Mouse (Mus musculus) small intestine, adult 2 months (tissue): Measurements from ENCODE around the gene Mmp1b. TPM values are rescaled to one million over a fixed set of nuclear protein-coding genes. Genes with fewer than 3 reads are reported as not detected.

Experiments
- H3K27ac ChIP-seq: fragments of 200-500 bp; 2 replicates; pipeline ENCODE4 v1.5.1; 2012; ENCODE audit warnings: low read depth, low read length, control low read depth, inconsistent platforms; ENCODE audit not compliant: insufficient read depth
- H3K27me3 ChIP-seq: fragments of 200-500 bp; 2 replicates; pipeline ENCODE4 v1.6.1; 2012; ENCODE audit warnings: mild to moderate bottlenecking, moderate library complexity, low read length, inconsistent platforms; ENCODE audit not compliant: control insufficient read depth, insufficient read depth
- H3K36me3 ChIP-seq: fragments of 200-500 bp; 2 replicates; pipeline ENCODE4 v1.6.1; 2012; ENCODE audit warnings: mild to moderate bottlenecking, low read length, control low read depth, inconsistent platforms; ENCODE audit not compliant: control insufficient read depth, insufficient read depth
- H3K4me1 ChIP-seq: fragments of 200-500 bp; 2 replicates; pipeline ENCODE4 v1.6.1; 2012; ENCODE audit warnings: low read length, inconsistent platforms, mixed read lengths; ENCODE audit not compliant: control insufficient read depth, insufficient read depth, insufficient read length
- H3K4me3 ChIP-seq: fragments of 200-500 bp; 2 replicates; pipeline ENCODE4 v1.5.1; 2012; ENCODE audit warnings: low read depth, mild to moderate bottlenecking, control low read depth, inconsistent platforms, low read length, moderate library complexity
- CTCF ChIP-seq: fragments of 200-500 bp; IDR thresholded peaks from 2 replicates; pipeline ENCODE4 v1.5.1; 2012; ENCODE audit warnings: low read depth, mild to moderate bottlenecking, control low read depth, inconsistent platforms, low read length, moderate library complexity, mixed read lengths; ENCODE audit not compliant: insufficient replicate concordance, insufficient read length; ENCODE audit errors: extremely low read depth
- POLR2A ChIP-seq: fragments of 200-500 bp; IDR thresholded peaks from 2 replicates; pipeline ENCODE4 v1.6.1; 2012; ENCODE audit warnings: low read depth, mild to moderate bottlenecking, control low read depth, inconsistent platforms, low read length, moderate library complexity
- polyA plus RNA-seq: library from polyadenylated mRNA; depleted of rRNA; stranded (reverse); fragments of >200 nt; gene quantifications from 2 replicates; pipeline ENCODE4 v1.2.3, GENCODE M21; 2012; rRNA removed

Gene Mmp1b
- polyA plus RNA-seq, 1 experiment, result not detected

GRCm38 (mm10) chr9:7331847-7332246 lies 56.0 kb downstream of the Mmp1b start:
- no peaks in the 10 kb centered on the region for H3K27me3 ChIP-seq
- H3K4me1 ChIP-seq, result no peaks in the 10 kb centered on the region
- TF ChIP-seq CTCF (no peak), POLR2A (no peak)
- no peak overlapping the region for H3K27ac ChIP-seq
- no peak overlapping the region for H3K4me3 ChIP-seq
- no peaks in the 10 kb centered on the region for H3K36me3 ChIP-seq

Other genes starting within 250 kb of the Mmp1b start
- 0.05 and 0.18 TPM in 2 replicates for gene Dync2h1, start 203.6 kb downstream of the Mmp1b start, polyA plus RNA-seq
- 11.7 and 17.7 TPM in 2 replicates for gene Dcun1d5, start 203.5 kb downstream of the Mmp1b start, polyA plus RNA-seq
- 0.23 and 0.46 TPM in 2 replicates for gene Mmp13, start 115.5 kb downstream of the Mmp1b start, polyA plus RNA-seq
- gene Mmp12, start 43.7 kb downstream of the Mmp1b start, polyA plus RNA-seq, result 0.05 and 0.66 TPM in 2 replicates
- gene Mmp3, start 57.8 kb upstream of the Mmp1b start, polyA plus RNA-seq, result 0.10 and 0.39 TPM in 2 replicates
- 3.9 and 6.7 TPM in 2 replicates for gene Mmp10, start 114.3 kb upstream of the Mmp1b start, polyA plus RNA-seq
- not detected in 2 replicates for gene Mmp8, start 170.4 kb upstream of the Mmp1b start, polyA plus RNA-seq
- not detected in 2 replicates for gene Mmp27, start 183.3 kb upstream of the Mmp1b start, polyA plus RNA-seq
- 0.04 TPM in 1 of 2 replicates, not detected in the other for gene Mmp20, start 240.2 kb upstream of the Mmp1b start, polyA plus RNA-seq